Mouse (Mus musculus) urinary bladder, postnatal 14 days (tissue): ENCODE data around the gene Gm3573.
"Not testable (repeated sequence)": the region's sequence is repeated elsewhere in the genome, so short reads cannot be mapped to it uniquely, and the experiment has no call there.

ENCODE experiments used
- DNase-seq: peaks from one replicate; pipeline ENCODE4 v3.0.0; 2021; ENCODE audit warnings: low spot score

The Gm3573 gene

GRCm38 (mm10) chr14:42190691-42191090 is at the start of gene Gm3573:
Gm3573 (minus strand) TSS chr14:42190791.
- DNase-seq, result not testable (repeated sequence)

GRCm38 (mm10) chr14:42216766-42217537 is 26.4 kb upstream of the Gm3573 start:
- peak; percentile 3 for DNase-seq

GRCm38 (mm10) chr14:42183936-42184335 is 6.7 kb downstream of the Gm3573 start:
- DNase-seq, result peak; percentile 4

GRCm38 (mm10) chr14:42162522-42162921 is 28.1 kb downstream of the Gm3573 start, which contains the start of gene Gm17027:
Gm17027 (minus strand) TSS chr14:42162622.
- not testable (repeated sequence) for DNase-seq
